Mouse (Mus musculus): Measurements from ENCODE around the gene Vars2. TPM values are rescaled to one million over a fixed set of nuclear protein-coding genes. Genes with fewer than 3 reads are reported as not detected.

Vars2 gene
- polyA plus RNA-seq, 1 experiment from 2014 or later = 19.8 TPM

DNA sequence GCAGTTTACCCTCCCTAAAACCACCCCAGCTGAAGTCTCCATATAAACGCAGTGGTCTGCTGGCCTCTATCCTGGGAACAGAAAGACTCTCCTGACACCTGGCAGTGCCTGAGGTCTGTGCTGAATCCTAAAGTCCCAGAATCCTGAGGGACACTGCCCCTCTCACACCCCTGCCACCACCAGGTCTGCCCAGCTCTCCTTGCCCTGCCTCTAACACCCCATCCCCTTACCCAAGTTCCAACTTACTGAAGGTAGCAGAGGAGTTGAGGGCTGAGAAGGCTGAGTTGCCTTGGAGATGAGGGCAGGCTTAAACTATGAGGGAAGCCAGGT is 30.0 kb upstream of the Vars2 start:
- H3K36me3 ChIP-seq (ENCODE audit: control insufficient read depth, insufficient read depth) = peaks cover 14% of the 10 kb centered on the region
- H3K27ac ChIP-seq (ENCODE audit: low read length) = peak overlapping the region; percentile 100
- WGBS = 5% methylated on average over 1 of the region's 1 CpGs
- H3K4me3 ChIP-seq (replicated peaks; ENCODE audit: low read length) = peak overlapping the region; percentile 51
- no peaks in the 10 kb centered on the region for H3K27me3 ChIP-seq (replicated peaks; ENCODE audit: control insufficient read depth, insufficient read depth, low read length)
- no peak; the same call in 1 of the 2 replicates for ATAC-seq
- H3K4me1 ChIP-seq (replicated peaks; ENCODE audit: control insufficient read depth, insufficient read depth, low read length) = peaks cover 46% of the 10 kb centered on the region
- peak overlapping the region; percentile 90 for H3K4me2 ChIP-seq (ENCODE audit: low read length)
- H3K9ac ChIP-seq (replicated peaks; ENCODE audit: low read depth, low read length) = peak overlapping the region; percentile 78
- no peaks in the 10 kb centered on the region for H3K9me3 ChIP-seq (ENCODE audit: control insufficient read depth, low read length)

DNA sequence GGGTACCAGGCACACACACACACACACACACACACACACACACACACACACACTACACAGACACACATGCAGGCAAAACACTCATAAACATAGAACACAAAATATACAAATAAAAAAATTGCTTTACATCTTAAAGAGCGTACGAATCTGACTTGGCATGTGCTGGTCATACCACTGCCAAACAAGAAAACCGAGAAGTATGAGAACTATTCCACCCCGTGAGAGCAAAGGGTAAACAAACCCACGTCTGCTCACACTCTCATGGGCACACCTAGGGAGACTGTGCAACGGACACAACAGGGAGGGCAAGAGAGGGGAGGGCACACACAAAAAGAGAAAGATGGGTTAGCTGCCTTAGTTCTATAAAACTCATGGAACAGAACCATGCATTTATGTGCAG is 29.3 kb upstream of the Vars2 start:
- WGBS = 30% methylated on average over 6 of the region's 6 CpGs
- Histone ChIP-seq H3K9me3 (ENCODE audit: control insufficient read depth, low read length) (no peaks in the 10 kb centered on the region), H3K36me3 (ENCODE audit: control insufficient read depth, insufficient read depth) (peaks cover 19% of the 10 kb centered on the region), H3K9ac (replicated peaks; ENCODE audit: low read depth, low read length) (no peak overlapping the region; the same call in 1 of the 2 replicates), H3K27ac (ENCODE audit: low read length) (peak overlapping the region; percentile 100), H3K4me2 (ENCODE audit: low read length) (peak overlapping the region; percentile 90), H3K4me1 (replicated peaks; ENCODE audit: control insufficient read depth, insufficient read depth, low read length) (peaks cover 39% of the 10 kb centered on the region), H3K4me3 (replicated peaks; ENCODE audit: low read length) (peak overlapping the region; percentile 51), H3K27me3 (replicated peaks; ENCODE audit: control insufficient read depth, insufficient read depth, low read length) (no peaks in the 10 kb centered on the region)
- no peak for ATAC-seq

- Histone ChIP-seq H3K36me3 (ENCODE audit: control insufficient read depth, insufficient read depth) (peaks cover 28% of the 10 kb centered on the region), H3K27ac (ENCODE audit: low read length) (no peak overlapping the region), H3K27me3 (replicated peaks; ENCODE audit: control insufficient read depth, insufficient read depth, low read length) (no peaks in the 10 kb centered on the region), H3K9ac (replicated peaks; ENCODE audit: low read depth, low read length) (no peak overlapping the region), H3K9me3 (ENCODE audit: control insufficient read depth, low read length) (no peaks in the 10 kb centered on the region), H3K4me1 (replicated peaks; ENCODE audit: control insufficient read depth, insufficient read depth, low read length) (peaks cover 34% of the 10 kb centered on the region), H3K4me2 (ENCODE audit: low read length) (no peak overlapping the region), H3K4me3 (replicated peaks; ENCODE audit: low read length) (no peak overlapping the region)
- WGBS = 95% methylated on average over 2 of the region's 2 CpGs
- no peak for ATAC-seq
These were observed 27.9 kb upstream of the Vars2 start for GRCm38 (mm10) chr17:35695289-35695688.

GRCm38 (mm10) chr17:35693906-35694305 is 26.5 kb upstream of the Vars2 start:
- peaks cover 23% of the 10 kb centered on the region for H3K4me1 ChIP-seq (replicated peaks; ENCODE audit: control insufficient read depth, insufficient read depth, low read length)
- H3K36me3 ChIP-seq (ENCODE audit: control insufficient read depth, insufficient read depth) = peaks cover 42% of the 10 kb centered on the region
- H3K27me3 ChIP-seq (replicated peaks; ENCODE audit: control insufficient read depth, insufficient read depth, low read length) = no peaks in the 10 kb centered on the region
- H3K27ac ChIP-seq (ENCODE audit: low read length) = no peak overlapping the region
- no peaks in the 10 kb centered on the region for H3K9me3 ChIP-seq (ENCODE audit: control insufficient read depth, low read length)
- no peak overlapping the region for H3K4me3 ChIP-seq (replicated peaks; ENCODE audit: low read length)
- no peak overlapping the region for H3K4me2 ChIP-seq (ENCODE audit: low read length)
- no peak for ATAC-seq
- 92% methylated on average over 5 of the region's 5 CpGs for WGBS
- no peak overlapping the region for H3K9ac ChIP-seq (replicated peaks; ENCODE audit: low read depth, low read length)

DNA sequence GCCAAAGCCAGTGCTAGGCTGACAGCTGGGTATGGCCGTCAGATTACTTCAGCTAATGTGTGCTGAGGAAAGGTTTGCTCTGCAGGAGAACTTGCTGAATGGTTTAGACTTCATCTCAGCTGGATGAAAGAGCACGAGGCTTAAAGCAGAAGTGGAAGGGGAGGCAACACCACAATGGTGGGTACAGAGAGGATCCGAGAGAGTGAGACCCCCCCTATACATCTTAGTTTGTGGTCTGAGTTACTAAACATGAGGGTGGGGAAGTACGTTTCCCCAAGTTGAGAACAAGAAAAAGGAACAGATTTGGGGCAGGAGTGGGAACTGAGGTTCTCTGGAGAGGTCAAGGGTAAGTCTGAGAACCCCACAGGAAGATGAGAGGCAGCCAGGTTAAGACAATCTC is 25.0 kb upstream of the Vars2 start:
- H3K4me2 ChIP-seq (ENCODE audit: low read length) = no peak overlapping the region
- H3K9ac ChIP-seq (replicated peaks; ENCODE audit: low read depth, low read length) = no peak overlapping the region
- ATAC-seq = no peak
- H3K36me3 ChIP-seq (ENCODE audit: control insufficient read depth, insufficient read depth) = peaks cover 47% of the 10 kb centered on the region
- 78% methylated on average over 4 of the region's 4 CpGs for WGBS
- H3K4me1 ChIP-seq (replicated peaks; ENCODE audit: control insufficient read depth, insufficient read depth, low read length) = peaks cover 10% of the 10 kb centered on the region
- no peak overlapping the region for H3K27ac ChIP-seq (ENCODE audit: low read length)
- no peaks in the 10 kb centered on the region for H3K9me3 ChIP-seq (ENCODE audit: control insufficient read depth, low read length)
- no peaks in the 10 kb centered on the region for H3K27me3 ChIP-seq (replicated peaks; ENCODE audit: control insufficient read depth, insufficient read depth, low read length)
- no peak overlapping the region for H3K4me3 ChIP-seq (replicated peaks; ENCODE audit: low read length)

DNA sequence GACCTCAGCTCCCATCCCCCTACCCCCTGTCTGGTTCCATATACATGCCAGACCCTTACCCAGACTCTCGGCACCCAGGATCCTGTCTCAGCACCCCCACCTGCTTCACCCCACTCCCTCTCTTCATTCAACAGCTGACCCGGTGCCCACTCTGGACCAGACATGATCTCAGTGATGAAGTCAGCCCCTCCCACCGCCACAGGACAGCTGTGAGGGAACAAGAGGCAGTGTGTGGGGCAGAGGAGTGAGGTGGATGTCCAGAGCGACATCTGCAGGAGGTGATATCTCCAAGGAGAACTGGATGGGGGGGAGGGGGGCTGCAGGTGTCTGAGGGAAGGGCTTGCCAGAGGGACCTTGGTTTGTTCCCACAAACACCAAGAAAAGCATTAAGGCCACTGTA is 24.4 kb upstream of the Vars2 start:
- 88% methylated on average over 4 of the region's 4 CpGs for WGBS
- Histone ChIP-seq H3K27ac (ENCODE audit: low read length) (no peak overlapping the region), H3K4me2 (ENCODE audit: low read length) (no peak overlapping the region), H3K9ac (replicated peaks; ENCODE audit: low read depth, low read length) (no peak overlapping the region), H3K36me3 (ENCODE audit: control insufficient read depth, insufficient read depth) (peaks cover 53% of the 10 kb centered on the region), H3K27me3 (replicated peaks; ENCODE audit: control insufficient read depth, insufficient read depth, low read length) (no peaks in the 10 kb centered on the region), H3K4me1 (replicated peaks; ENCODE audit: control insufficient read depth, insufficient read depth, low read length) (peaks cover 5% of the 10 kb centered on the region), H3K4me3 (replicated peaks; ENCODE audit: low read length) (no peak overlapping the region), H3K9me3 (ENCODE audit: control insufficient read depth, low read length) (no peaks in the 10 kb centered on the region)
- no peak for ATAC-seq

DNA sequence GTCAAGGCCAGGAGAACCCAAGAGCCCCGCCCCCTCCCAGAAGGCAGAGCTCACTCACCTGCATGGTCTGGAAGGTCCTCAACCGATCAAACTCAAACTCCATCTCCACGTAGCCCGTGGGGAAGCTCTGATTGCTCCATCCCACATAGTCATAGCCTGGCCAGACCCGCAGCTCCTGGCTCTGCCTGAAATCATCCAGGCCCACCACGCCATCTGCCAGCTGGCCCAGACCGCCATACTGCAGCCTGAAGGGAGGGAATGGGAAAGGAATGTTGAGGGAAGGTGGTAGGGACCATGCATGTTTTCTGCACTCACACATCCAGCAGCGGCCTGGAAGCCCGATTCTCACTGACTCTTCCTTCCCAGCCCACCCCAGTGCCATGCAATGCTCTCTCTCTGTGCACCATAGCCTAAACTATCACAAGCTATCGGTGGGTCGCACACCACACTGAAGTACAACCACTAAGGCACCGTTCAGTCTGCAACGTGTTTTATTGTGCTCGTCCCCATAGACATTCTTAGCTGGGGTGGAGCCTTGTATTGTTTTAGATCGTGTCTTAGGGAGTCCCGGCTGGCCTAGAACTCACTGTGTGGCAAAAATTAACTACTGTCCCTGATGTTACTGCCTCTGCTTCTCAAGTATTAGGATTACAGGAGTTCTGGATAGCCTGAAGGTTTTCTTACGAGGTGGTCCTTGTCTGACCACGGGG is 22.7 kb upstream of the Vars2 start:
- 89% methylated on average over 18 of the region's 18 CpGs for WGBS
- Histone ChIP-seq H3K9ac (replicated peaks; ENCODE audit: low read depth, low read length) (no peak overlapping the region), H3K4me1 (replicated peaks; ENCODE audit: control insufficient read depth, insufficient read depth, low read length) (no peaks in the 10 kb centered on the region), H3K4me3 (replicated peaks; ENCODE audit: low read length) (no peak overlapping the region), H3K36me3 (ENCODE audit: control insufficient read depth, insufficient read depth) (peaks cover 53% of the 10 kb centered on the region), H3K9me3 (ENCODE audit: control insufficient read depth, low read length) (no peaks in the 10 kb centered on the region), H3K27me3 (replicated peaks; ENCODE audit: control insufficient read depth, insufficient read depth, low read length) (no peaks in the 10 kb centered on the region), H3K27ac (ENCODE audit: low read length) (no peak overlapping the region), H3K4me2 (ENCODE audit: low read length) (no peak overlapping the region)
- ATAC-seq = no peak

GRCm38 (mm10) chr17:35688347-35689175 is 21.2 kb upstream of the Vars2 start:
- Histone ChIP-seq H3K27me3 (replicated peaks; ENCODE audit: control insufficient read depth, insufficient read depth, low read length) (no peaks in the 10 kb centered on the region), H3K9ac (replicated peaks; ENCODE audit: low read depth, low read length) (no peak overlapping the region), H3K4me1 (replicated peaks; ENCODE audit: control insufficient read depth, insufficient read depth, low read length) (no peaks in the 10 kb centered on the region), H3K4me3 (replicated peaks; ENCODE audit: low read length) (no peak overlapping the region), H3K36me3 (ENCODE audit: control insufficient read depth, insufficient read depth) (peaks cover 62% of the 10 kb centered on the region), H3K27ac (ENCODE audit: low read length) (no peak overlapping the region), H3K9me3 (ENCODE audit: control insufficient read depth, low read length) (no peaks in the 10 kb centered on the region), H3K4me2 (ENCODE audit: low read length) (no peak overlapping the region)
- ATAC-seq = no peak
- WGBS = 91% methylated on average over 25 of the region's 25 CpGs

DNA sequence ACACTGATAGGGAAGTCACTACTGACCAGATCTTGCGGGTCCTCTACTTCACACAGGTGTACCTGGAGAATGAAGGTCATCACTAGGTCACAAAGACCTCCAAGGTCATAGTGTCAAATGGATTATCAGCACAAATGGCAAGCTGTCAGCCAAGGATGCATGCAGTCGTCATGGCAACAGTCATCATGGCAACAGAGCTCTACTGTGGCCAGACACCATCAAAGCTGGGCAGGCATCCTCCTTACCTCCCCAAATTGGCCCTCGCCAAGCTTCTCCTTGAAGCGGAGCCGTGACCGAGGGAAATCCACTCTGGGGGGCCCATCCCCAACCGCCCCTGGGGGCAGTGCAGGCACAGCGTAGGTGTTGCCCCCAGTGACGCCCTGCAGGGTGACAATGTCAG is 17.7 kb upstream of the Vars2 start:
- no peak overlapping the region for H3K4me3 ChIP-seq (replicated peaks; ENCODE audit: low read length)
- H3K9ac ChIP-seq (replicated peaks; ENCODE audit: low read depth, low read length) = no peak overlapping the region
- H3K9me3 ChIP-seq (ENCODE audit: control insufficient read depth, low read length) = no peaks in the 10 kb centered on the region
- no peak overlapping the region for H3K27ac ChIP-seq (ENCODE audit: low read length)
- H3K27me3 ChIP-seq (replicated peaks; ENCODE audit: control insufficient read depth, insufficient read depth, low read length) = no peaks in the 10 kb centered on the region
- no peak overlapping the region for H3K4me2 ChIP-seq (ENCODE audit: low read length)
- H3K36me3 ChIP-seq (ENCODE audit: control insufficient read depth, insufficient read depth) = peaks cover 50% of the 10 kb centered on the region
- H3K4me1 ChIP-seq (replicated peaks; ENCODE audit: control insufficient read depth, insufficient read depth, low read length) = no peaks in the 10 kb centered on the region
- WGBS = 59% methylated on average over 9 of the region's 9 CpGs
- ATAC-seq = no peak
